Mouse (Mus musculus) layer of hippocampus, adult 18-20 months (tissue): ENCODE results near the gene Tmem50a. TPM values are rescaled to one million over a fixed set of nuclear protein-coding genes. Genes with fewer than 3 reads are reported as not detected.
A peak's percentile ranks its signal among the peaks of the same experiment; 100 is the strongest.

Experiments
- DNase-seq, 2 experiments: peaks; one replicate each; pipeline ENCODE4 v3.0.0; 2022; ENCODE audit warnings: low spot score in 2 of 2
- total RNA-seq, 2 experiments: library from RNA; stranded (reverse); gene quantifications; 2 replicates each; pipeline ENCODE4 v1.2.3; 2021

Tmem50a gene
- total RNA-seq, 2 experiments from 2014 or later = 120 to 123 TPM

DNA sequence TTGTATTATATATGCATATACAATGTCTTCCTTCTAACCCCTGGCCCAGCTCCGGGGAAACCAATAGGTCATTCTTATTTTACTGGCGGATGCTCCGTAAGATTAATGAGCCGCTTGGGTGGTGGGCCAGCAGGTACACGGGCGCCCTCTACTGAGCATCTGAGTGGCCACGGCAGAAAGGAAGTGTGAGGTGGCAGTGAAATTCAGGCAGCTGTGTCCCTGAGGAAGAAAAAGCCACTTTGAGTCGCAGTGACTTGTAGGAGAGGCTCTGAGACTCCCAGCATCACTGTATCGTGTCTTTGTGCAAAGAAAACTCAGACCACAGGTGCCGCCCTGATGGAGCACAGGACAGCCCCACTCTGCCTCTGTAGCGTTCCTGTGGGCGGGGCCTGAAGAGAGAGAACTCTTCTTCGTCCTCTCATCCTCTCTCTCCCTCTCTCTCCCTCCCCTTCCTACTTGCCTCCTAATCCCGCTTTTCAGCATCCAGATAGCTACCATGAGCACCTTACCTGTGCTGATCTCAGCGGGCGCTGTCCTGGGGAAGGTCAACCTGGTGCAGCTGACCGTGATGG is 35.3 kb downstream of the Tmem50a start:
- DNase-seq = peak; percentile 22 to 75

DNA sequence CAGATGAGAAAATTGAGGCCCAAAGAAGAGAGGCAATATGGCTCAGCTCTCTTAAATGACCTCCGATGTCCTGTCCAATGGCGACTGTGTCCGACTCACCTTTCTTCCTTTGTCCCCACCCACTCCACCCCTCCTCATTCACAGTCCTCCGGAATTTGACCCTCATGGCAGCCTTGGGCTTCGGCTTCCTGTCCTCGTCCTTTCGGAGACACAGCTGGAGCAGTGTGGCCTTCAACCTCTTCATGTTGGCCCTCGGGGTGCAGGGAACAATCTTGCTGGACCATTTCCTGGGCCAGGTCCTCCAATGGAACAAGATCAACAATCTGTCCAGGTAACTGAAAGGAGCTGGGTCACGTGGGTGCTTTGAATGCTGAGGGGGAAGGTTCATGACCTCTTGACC is 38.7 kb downstream of the Tmem50a start:
- no peak for DNase-seq

DNA sequence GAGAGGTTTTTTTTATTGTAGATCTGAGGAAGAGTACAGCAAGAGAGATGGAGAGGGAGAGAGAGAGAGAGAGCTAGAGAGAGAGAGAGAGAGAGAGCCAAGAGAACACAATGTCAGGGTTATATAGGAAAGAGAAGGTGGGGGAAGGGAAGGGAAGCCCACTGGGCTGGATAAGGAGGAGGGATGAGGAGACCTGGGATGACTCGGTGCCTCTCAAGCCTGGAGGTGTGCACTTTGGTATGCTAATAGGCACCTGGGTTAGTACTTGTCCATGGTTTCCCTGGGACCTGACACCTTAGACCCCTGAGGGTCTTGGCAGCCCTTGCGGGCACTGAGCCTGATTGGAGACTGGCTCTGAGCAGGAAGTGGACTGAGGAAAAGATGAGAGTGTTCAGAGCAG is 42.9 kb downstream of the Tmem50a start:
- no peak for DNase-seq

DNA sequence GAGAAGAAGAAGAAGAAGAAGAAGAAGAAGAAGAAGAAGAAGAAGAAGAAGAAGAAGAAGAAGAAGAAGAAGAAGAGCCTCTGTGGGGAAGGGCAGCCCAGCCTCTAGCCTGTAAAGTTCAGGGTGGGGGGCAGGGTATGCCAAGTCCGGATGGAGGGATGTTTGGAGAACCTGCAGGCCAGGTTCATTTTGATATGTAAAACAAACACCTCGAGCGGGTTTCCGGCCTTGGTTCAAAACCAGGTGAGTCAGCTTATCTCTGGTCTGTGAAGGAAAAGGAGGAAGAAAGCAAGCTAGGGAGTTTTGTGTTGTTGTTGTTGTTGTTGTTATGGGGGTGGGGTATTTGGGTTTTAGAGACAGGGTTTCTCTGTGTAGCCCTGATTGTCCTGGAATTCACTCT is 43.3 kb downstream of the Tmem50a start:
- no peak for DNase-seq

DNA sequence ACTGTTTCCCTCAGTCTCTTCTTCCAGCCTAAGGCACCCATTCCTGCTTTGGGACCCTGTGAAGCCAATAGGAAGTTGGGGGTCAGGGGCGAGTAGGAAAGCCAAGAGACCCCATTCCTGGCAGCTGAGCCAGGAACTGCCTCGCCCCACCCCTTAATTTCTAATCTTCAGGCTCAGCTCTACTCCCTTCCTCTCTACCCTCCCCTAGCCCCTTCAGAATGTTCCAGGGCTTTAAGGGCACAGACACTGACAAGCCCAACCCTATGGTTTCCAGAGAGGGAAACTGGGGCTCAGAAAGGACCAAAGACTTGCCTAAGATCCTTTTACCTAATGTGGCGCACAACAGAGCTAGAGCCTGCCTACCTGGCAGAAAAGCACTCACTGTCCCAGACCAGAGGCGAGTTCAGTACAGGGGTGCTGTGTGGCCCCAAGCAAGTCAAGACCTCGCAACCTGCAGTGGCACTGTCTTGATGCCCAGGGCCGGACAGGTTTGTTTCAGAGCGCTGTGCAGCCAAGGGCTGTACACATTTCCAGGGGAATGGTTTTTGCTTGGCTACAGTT is 44.9 kb downstream of the Tmem50a start:
- no peak for DNase-seq

DNA sequence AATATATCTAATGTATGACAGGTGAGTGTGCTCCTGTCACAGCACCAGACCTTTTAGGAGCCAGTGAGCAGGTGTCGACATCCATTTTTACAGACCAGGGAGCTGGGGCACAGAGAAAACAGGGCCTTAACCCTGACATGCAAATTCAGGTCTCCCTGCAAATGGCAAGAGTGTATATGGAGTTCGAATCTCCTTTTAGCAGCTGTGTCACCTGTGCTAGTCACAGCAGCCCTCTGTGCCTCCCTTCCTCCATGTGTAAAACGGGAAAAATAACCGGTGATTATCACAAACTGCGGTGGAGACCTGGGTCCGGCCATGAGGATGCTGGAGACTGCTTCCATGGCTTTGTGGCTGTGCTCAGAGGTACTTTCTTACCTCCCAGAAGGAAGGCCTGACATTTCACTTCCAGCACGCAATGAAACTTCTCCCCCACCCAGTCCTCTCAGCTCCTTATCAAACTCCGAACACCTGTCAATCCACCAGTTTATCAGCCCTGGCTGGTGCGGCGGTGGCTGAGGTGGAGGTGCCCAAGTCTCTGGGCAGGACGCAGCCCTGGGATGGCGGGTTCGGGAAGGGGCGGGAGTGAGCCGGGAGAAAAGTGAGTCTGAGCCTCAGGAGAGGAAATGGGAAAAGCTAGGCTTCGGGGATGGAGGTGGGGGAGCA is 45.6 kb downstream of the Tmem50a start:
- no peak for DNase-seq

DNA sequence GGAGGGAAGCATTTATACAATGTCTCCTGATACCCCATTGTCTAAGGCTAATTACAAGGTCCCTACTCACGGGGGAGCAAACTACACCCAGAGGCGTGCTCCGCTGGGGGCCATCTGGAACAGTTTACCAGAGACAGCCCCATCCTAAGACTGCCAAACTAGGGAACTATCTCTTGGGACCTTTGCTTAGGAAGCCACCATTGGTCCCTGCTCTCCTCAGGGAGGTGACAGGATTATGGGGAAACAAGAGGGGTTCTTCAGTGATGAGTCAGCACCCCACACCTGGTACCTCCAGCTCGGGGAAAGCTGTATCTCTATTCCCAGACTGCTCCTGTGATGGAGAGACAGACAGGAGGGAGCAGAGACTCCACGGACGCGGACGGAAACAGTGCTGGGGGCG is 46.3 kb downstream of the Tmem50a start:
- no peak for DNase-seq

DNA sequence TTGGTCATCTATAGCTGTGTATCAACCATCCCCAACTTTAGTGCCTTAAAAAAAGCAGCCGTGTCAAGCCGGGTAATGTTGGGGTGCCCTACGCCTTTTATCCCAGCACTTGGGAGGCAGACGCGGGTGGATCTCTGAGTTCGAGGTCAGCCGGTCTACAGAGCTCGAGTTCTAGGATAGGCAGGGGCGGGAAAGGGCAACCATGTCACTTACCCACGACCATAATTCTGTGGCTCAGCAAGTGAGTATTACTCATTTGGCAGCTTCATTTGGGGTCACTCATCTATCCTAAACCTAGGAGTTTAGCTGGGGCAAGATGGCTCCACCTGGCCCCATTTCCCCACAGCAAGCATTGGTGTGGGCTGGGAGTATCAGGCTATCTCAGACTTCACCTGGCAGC is 46.8 kb downstream of the Tmem50a start:
- no peak for DNase-seq

DNA sequence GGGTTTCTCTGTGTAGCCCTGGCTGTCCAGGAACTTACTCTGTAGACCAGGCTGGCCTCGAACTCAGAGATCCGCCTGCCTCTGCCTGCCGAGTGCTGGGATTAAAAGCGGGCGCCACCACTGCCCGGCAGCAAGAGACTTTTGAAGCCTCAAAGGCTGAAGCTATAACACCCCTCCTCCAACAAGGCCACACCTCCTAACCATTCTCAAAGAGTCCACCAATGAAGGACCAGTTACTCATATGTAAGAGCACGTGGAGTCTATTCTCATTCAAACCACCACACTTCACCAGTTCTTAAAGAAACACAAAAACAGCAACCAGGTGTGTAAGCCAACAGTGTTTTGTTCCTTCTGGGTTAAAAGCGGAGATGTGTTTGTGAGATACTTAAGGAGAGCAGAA is 47.2 kb downstream of the Tmem50a start:
- no peak for DNase-seq

DNA sequence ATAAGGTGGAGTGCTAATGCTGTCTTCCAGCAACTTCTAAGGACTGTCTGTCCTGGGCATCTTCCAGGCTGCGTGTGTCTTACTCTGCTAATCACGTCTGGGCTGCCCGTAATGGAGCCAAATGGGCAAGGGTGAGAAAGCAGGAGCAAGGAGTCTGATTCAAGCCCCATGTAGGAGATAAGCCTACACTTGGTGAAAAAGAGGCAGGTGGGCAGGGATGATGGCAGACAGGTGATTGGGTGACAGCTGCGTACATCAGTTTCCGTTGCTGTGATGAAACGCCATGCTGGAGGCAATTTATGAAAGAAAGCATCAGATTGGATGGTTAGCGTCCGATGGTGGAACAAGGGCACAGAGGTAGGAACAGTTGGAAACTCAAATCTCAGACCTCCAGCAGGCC is 47.6 kb downstream of the Tmem50a start:
- DNase-seq = no peak

DNA sequence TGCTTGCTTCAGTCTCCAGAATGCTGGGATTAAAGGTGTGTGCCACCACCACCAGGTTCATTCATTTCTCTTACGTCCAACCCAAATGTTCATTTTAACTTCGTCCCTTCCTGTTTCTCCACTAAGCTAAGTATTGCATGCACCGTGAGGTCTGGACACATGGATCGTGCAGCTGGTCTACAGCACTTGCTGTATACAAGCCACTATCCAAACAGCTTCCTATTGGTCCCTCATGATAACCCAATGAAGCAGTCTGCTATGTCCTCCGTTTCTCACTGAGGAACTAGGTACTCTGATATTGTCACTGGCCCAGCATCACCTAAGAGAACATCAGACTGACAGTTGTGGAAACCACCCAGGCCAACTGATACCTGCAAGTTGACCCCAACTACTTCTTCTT is 49.0 kb downstream of the Tmem50a start:
- DNase-seq = no peak

DNA sequence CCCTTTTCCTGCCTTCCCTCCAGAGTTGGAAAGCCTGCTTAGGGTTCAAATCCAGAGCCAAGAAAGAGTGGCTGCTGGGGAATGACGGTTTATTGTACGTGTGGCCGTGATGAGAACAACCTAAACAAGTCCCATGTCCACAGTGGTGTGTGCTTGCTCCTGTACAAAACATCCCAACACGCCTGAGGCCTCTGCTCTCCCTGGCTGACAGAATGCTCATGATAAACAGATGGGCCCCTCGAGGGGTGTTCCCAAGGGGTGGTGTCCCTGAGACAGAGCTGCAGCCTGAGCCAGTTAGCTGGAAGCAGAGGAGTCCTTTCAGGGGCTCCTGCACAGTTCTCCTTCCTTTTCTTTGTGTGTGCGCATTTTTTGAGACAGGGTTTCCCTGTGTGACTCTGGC is 49.5 kb downstream of the Tmem50a start:
- no peak for DNase-seq

DNA sequence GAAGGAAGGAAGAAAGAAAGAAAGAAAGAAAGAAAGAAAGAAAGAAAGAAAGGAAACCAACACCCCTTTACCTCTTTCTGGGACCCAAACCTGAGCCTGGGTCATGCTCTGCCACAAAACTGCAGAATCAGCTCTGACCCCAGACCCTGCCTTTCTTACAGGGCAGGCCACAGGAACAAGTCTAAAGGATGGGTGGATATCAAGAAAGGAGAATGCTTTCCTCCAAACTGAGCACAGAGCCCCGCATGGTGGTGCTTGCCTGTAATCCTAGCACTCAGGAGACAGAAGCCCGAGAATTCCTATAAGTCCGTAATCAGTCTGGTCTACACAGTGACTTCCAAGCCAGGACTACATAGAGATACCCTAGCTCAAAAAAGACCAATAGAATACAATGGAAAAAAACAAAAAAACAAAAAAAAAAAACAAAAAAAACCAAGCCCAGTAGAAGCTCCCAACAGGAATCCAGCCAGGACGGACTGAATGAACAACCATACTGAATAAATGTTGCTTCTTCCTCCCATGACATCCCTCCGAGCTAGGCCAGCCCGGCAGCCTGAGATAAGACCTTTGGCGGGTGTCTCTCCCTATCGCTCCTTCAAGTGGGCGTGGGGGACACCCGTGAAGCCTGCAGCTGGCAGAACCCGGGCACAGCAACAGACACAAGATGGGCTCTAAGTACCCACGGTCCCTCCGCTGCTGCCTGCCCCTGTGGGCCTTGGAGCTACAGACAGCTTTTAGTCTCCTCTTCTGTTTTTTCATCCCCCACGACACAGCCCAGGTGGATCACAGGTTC is 50.7 kb downstream of the Tmem50a start, which contains the start of gene Rhd:
TSS of gene Rhd (plus strand) at position 600 of the 793 bp plus-strand sequence.
- DNase-seq = no peak

DNA sequence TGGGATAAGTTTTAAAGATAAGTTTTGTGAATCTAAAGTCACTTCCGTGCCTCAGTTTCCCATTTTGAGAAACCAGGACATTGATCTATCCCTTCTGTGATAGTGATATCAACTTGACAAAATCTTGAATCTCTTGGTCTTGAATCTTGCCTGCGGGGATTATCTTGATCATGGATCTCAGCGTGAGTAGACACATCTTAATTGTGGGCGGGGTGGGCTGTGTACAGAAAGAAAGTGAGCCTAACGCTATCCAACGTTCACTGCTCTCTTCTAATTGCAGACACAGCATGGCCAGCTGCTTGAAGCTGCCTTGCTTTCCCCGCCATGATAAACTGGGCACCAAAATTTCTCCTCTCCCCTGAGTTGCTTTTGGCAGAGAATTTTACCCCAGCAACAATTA is 51.8 kb downstream of the Tmem50a start:
- no peak for DNase-seq

DNA sequence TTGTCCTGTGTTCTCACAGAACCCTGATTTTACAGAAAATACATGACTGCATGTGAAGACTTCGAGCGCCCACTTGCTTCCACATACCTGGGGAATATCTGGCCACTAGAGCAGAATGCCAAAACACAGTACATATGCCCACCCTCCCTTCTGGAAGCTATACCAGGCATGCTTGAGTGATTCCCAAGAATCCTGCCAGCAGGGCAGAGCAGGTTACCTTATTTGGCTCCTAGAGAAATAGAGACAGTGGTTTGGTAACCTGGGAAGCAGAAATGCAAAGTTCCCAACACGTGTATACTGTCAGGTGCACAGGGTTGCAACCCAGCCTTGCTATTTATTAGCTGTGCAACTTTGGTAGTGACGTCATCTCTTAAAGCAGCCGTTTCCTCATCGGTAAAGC is 52.9 kb downstream of the Tmem50a start:
- DNase-seq = no peak

DNA sequence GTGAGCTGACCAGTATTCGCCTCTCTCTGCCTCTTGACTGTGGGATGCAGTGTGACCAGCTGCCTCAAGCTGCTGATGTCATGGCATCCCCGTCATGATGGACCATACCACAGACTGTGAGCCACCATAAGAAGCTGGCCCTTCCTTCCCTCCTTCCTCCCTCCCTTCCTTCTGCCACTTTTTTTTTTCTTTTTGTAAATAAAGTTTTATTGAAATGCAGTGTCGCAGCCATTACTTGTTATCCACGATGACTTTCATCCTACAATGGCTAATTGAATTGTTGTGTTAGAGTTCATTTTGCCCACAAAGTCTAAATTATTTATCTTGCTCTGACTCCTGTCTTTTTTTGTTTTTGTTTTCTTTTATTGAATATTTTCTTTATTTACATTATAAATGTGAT is 56.3 kb downstream of the Tmem50a start:
- no peak for DNase-seq

DNA sequence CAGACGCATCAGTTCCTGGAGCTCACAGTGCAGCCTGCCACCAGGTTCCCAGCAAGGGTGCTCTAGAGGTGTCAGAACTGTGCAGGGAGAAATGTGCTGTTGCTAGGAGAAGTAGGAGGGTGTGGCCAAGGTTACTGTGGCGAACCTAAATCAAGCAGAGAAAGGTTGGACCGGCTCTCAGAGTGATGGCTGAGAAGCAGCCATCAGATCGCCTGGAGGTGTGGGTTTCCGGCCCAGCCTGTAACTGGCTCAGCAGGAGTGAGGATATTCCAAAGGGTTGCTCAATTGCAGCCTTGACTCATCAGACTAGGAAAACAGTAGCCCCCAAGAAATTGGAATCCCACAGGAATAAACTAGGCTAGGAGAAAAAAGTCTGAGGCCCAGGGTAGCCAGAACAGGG is 58.3 kb downstream of the Tmem50a start:
- DNase-seq = no peak

DNA sequence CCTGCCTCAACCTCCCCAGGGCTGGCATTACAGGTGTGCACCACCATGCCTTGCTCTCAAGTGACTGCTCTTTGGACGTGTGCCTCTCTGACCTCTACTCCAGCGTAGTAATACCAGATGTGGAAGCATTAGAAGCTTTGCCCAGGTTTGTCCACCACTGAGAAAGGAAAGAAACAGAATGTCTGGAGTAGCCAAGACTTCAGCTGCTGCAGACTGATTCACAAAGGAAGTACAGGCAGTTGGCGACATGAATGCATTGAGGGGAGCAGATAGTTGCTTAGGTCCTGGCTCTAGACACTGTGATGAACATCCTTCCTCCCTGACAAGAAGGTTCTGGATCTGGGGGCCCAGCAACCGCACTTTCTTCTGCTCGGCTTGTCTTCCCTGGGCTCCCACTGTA is 58.8 kb downstream of the Tmem50a start:
- DNase-seq = no peak

DNA sequence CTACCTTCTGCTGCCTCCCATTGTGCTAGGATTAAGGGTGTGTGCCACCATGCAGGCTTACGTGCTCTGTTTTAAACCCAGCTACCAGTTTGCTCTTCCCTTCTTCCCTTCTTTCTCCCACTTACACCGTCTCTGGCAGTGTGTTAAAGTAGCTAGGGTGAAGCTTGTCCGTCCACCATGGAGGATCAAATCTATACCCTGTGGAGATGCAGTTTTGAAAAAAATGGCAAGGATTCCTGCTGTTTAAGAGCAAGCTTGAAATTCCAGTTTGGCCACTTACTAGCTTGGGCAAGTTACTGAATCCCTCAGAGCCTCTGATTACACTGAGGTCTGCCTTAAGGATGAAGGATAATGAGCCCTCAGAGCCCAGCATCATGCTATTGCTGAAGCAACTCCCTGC is 59.5 kb downstream of the Tmem50a start:
- no peak for DNase-seq

DNA sequence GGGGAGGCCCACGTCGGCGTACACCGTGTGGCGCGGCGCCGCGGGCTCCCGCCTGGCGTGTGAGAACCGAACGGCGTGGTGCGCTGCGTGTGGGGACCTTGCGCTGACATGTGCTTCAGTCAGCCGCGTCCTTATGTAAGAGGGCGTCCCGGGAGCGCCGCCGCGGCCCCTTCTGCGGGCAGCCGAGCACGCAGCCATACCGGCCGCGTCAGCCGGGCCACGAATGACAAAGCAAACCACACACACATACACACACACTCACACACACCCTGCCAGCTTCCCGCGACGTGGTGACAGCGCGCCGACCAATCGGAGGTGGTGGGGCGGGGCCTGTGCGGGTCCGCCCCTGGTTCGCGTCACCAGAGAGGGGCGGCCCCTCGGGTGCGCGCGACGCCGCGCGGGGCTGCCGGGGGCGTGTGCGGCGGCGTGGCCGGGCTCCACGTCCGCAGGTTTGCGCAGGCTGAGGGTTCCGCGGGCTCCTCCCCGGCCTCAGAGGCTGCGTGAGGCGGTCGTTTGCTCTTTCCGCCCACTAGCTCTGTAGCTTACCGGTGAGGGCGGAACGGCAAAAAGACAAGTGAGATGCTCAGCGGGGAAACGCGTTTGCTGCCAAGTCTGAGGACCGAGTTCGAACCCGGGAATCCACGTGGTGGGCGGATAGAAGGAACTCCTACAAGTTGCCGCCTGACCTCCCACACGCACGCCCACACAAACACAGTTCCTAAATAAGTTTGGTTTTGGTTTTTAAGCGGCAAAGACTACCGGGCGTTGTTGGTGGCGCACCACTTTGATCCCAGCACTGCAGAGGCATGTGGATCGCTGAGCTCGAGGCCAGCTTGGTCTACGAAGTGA is 61.0 kb downstream of the Tmem50a start:
- DNase-seq = peak; percentile 92 to 97

DNA sequence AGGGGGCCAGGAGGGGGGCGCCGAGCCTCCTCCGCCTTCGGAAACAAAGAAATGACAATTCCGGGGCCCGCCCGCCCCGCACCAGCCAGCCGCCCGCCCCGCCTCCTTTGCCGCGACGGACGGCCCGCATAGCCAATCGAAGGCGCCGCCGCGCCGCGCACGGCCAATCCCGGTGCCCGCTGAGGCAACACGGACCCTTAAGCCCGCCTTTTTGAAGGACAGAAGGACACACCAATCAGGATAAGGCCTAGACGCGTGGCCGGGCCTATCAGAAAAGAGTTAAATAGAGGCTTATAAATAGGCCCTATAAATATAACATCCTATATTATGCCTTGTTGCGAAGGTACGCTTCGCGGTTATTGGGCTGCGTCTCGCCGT is 61.6 kb downstream of the Tmem50a start, which contains the start of gene Maco1:
TSS of gene Maco1 (minus strand) at position 87 of the 378 bp plus-strand sequence.
- peak; percentile 100 for DNase-seq
